Mouse (Mus musculus) gastrocnemius, postnatal 10 days (tissue): ENCODE data around the gene Sigirr. TPM values are rescaled to one million over a fixed set of nuclear protein-coding genes. Genes with fewer than 3 reads are reported as not detected.

ENCODE experiments used
- DNase-seq: peaks from one replicate; pipeline ENCODE4 v3.0.0; 2021; ENCODE audit warnings: mixed read lengths
- long read RNA-seq, 2 experiments: library from polyadenylated mRNA; stranded (forward); transcript quantifications; one replicate each; pipeline ENCODE4 v2.0.0; 2021
- total RNA-seq, 2 experiments: library from RNA; stranded (reverse); gene quantifications; 2 replicates each; pipeline ENCODE4 v1.2.3; 2021

Sigirr gene
- total RNA-seq, result 1 to 10 TPM; 2.4 to 2.6 TPM
- long read RNA-seq, experiment 1, partial matches to known transcripts, result 0 of 3 reads
- long read RNA-seq, experiment 1, other reads (novel, unspliced or antisense), result 3 of 3 reads
- long read RNA-seq, experiment 2, partial matches to known transcripts, result 3 of 9 reads
- long read RNA-seq, experiment 2, other reads (novel, unspliced or antisense), result 6 of 9 reads

- DNase-seq, result no peak
Observed at GRCm38 (mm10) chr7:141099911-141100691, at the start of gene Sigirr. Gene Sigirr (minus strand): TSS chr7:141100572.

GRCm38 (mm10) chr7:141148639-141149038 is 48.3 kb upstream of the Sigirr start:
- DNase-seq, result no peak

- DNase-seq, result no peak
Observed at GRCm38 (mm10) chr7:141147044-141147443, 46.7 kb upstream of the Sigirr start.

- DNase-seq, result no peak
Observed at GRCm38 (mm10) chr7:141146043-141146595, 45.7 kb upstream of the Sigirr start.

- DNase-seq, result no peak
Observed at GRCm38 (mm10) chr7:141145403-141145802, 45.0 kb upstream of the Sigirr start.

- DNase-seq, result no peak
Observed at GRCm38 (mm10) chr7:141144650-141145049, 44.3 kb upstream of the Sigirr start.

- DNase-seq, result no peak
Observed at GRCm38 (mm10) chr7:141143861-141144260, 43.5 kb upstream of the Sigirr start.

- peak; percentile 57 for DNase-seq
Observed at GRCm38 (mm10) chr7:141143112-141143511, 42.7 kb upstream of the Sigirr start.

- DNase-seq, result no peak
Observed at GRCm38 (mm10) chr7:141141326-141141725, 41.0 kb upstream of the Sigirr start.

GRCm38 (mm10) chr7:141131904-141132755 is 31.8 kb upstream of the Sigirr start:
- DNase-seq, result no peak

- DNase-seq, result peak; percentile 84
Observed at GRCm38 (mm10) chr7:141131024-141131820, 30.9 kb upstream of the Sigirr start.

GRCm38 (mm10) chr7:141123517-141123856 is 23.1 kb upstream of the Sigirr start:
- DNase-seq, result no peak

GRCm38 (mm10) chr7:141122689-141123516 is 22.5 kb upstream of the Sigirr start:
- peak; percentile 90 for DNase-seq

GRCm38 (mm10) chr7:141122245-141122644 is 21.9 kb upstream of the Sigirr start, which contains the start of gene Ptdss2:
Gene Ptdss2 (plus strand): TSS chr7:141122382.
- DNase-seq, result no peak

GRCm38 (mm10) chr7:141121051-141121531 is 20.7 kb upstream of the Sigirr start:
- DNase-seq, result no peak

- no peak for DNase-seq
Observed at GRCm38 (mm10) chr7:141120605-141121004, 20.2 kb upstream of the Sigirr start.

GRCm38 (mm10) chr7:141119487-141119886 is 19.1 kb upstream of the Sigirr start:
- DNase-seq, result no peak

- no peak for DNase-seq
Observed at GRCm38 (mm10) chr7:141117636-141118035, 17.3 kb upstream of the Sigirr start, which contains the start of gene Ano9. Gene Ano9 (minus strand): TSS chr7:141117806.

GRCm38 (mm10) chr7:141115874-141116273 is 15.5 kb upstream of the Sigirr start:
- no peak for DNase-seq

- DNase-seq, result no peak
Observed at GRCm38 (mm10) chr7:141103161-141103560, 2.8 kb upstream of the Sigirr start.

GRCm38 (mm10) chr7:141097177-141097576 is 3.2 kb downstream of the Sigirr start:
- no peak for DNase-seq
